22 mouse cellular contexts compared by ENCODE assay signal in genomic region chr2:72578322-72578721, GRCm38 (mm10).
"Had no signal": no experiment of that assay in that cellular context is flagged by ENCODE, and none has a peak within 500 bp of the region (broad histone marks: within the 10 kb centered on the region; RNA-seq: fewer than 3 reads in every experiment).

No protein-coding gene starts in this region.

- H3K4me3 ChIP-seq: liver, embryonic 15.5 days; lung, embryonic 15.5 days; midbrain, embryonic 10.5 days; midbrain, embryonic 12.5 days; myocyte; neural tube, embryonic 13.5 days; neural tube, embryonic 15.5 days had no signal

- H3K27me3 ChIP-seq: liver, embryonic 15.5 days; lung, embryonic 15.5 days; neural tube, embryonic 13.5 days; neural tube, embryonic 15.5 days had no signal

- H3K36me3 ChIP-seq: liver, embryonic 15.5 days; lung, embryonic 15.5 days; midbrain, embryonic 10.5 days; midbrain, embryonic 12.5 days; neural tube, embryonic 13.5 days; neural tube, embryonic 15.5 days had no signal

- H3K27ac ChIP-seq: liver, embryonic 15.5 days; lung, embryonic 15.5 days; midbrain, embryonic 10.5 days; midbrain, embryonic 12.5 days; neural tube, embryonic 13.5 days; neural tube, embryonic 15.5 days had no signal

- H3K9me3 ChIP-seq: liver, embryonic 15.5 days; lung, embryonic 15.5 days; midbrain, embryonic 10.5 days; midbrain, embryonic 12.5 days; neural tube, embryonic 13.5 days; neural tube, embryonic 15.5 days had no signal

- DNase-seq: liver, postnatal 0 days; lung, adult 2 months; lung, postnatal 14 days; lung, postnatal 36 days; midbrain, embryonic 14.5 days; retina, postnatal 1 day; right cerebral cortex, adult 18-20 months; right cerebral cortex, postnatal 25 days; right cerebral cortex, postnatal 4 days; spleen, adult 18-20 months; thymus, adult 18-20 months; thymus, postnatal 14 days; thymus, postnatal 36 days had no signal

- H3K4me1 ChIP-seq: liver, embryonic 15.5 days; lung, embryonic 15.5 days; midbrain, embryonic 10.5 days; midbrain, embryonic 12.5 days; neural tube, embryonic 13.5 days; neural tube, embryonic 15.5 days had no signal

- ATAC-seq: liver, postnatal 0 days; lung, postnatal 0 days; midbrain, embryonic 16.5 days had no signal
